Mouse (Mus musculus): ENCODE data around the gene Atxn1.

The Atxn1 gene

DNA sequence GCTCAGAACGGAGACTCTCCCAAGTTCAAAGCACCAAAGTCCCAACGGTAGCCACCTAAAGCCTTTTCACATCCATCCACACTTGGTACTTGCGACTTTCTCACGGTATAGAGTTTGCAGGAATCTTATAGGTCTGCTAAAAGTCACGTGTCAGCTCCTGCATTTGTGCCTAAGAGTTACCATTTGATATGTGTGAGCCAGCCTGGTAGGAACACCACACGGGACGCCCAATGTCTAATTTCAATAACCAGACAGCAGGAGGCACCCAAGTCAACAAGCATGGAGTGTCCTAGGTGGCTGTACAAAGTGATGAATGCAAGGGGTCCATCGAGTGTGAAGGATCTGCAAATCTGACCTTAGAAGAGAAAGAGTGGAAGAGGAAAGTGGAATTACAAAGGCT is 254.8 kb downstream of the Atxn1 start:
- no peak for DNase-seq

DNA sequence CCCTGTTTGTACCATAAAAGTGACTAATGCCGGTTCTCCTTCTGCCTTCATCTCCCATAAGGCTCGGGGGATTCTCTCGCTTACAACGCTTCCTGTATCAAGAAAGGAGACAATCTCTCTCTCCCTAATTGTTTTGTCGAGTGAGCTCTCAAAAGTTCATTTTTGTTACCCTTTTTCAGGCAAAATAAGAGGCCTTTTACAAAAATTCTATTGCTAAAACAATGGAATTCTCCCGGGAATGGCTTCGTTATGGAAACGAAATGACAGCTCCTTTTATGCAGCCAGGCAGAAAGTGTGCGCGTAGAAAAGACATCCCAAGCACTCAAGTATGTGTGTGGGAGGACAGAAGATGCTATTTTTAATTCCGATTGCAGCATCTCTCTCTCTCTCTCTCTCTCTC is 255.4 kb downstream of the Atxn1 start:
- no peak for DNase-seq

DNA sequence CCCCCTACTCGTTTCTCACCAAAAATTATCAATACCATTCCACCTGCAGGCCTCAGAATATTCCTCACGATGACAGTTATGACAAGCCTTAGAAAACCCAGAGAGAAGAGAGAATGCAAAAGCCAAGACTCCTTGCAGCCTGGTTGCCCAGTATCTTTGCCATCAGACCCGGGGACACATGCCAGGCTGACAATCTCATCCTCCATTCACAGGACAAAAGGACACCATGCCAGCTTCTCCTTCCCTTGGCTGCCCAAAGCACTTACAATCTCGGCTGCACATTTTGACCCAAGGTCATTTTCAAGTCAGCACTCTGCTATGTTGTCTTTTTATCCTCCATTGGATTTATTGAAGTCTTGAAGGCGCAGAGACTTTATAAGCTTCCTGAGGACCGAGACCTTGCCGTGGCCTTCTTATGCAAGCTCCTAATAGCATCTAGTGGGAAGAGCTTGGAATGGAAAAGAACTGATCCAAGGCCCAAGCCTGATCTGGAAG is 263.5 kb downstream of the Atxn1 start:
- no peak for DNase-seq

DNA sequence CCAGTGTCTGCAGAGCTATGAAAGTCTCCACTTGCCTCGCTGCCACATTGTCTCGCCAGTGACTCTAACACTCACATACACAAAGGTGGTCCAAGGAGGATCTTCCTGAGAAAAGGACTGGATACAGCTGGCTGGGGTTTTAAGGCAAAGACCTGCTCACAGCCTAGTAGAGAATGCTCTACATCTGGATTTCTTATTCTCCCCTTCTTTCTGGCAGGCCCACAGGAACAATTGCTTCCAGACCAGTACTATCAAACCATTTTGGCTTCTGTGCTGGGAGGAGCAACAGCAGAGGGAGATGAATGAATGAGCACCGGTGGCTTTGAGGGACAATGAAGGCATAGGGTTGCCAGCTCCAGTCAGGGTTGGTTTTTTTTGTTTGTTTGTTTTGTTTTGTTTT is 265.8 kb downstream of the Atxn1 start:
- no peak for DNase-seq

DNA sequence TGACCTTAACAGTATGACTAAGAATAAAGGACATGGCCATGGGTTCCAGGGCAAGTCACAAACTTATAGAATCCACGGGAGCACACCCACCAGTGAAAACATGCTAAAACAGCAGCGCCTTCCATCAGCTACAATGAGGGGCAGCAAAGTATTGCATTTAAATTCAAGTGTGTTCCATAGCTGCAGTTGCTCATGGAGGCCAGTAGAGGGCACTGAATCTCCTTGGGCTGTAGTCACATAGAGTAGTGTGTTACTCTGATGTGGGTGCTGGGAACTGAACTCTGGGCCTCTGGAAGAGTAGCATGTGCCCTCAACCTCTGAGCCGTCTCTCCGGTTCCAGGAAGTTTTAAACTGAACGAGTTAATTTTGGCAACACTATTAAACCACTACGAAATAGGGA is 268.8 kb downstream of the Atxn1 start:
- no peak for DNase-seq

DNA sequence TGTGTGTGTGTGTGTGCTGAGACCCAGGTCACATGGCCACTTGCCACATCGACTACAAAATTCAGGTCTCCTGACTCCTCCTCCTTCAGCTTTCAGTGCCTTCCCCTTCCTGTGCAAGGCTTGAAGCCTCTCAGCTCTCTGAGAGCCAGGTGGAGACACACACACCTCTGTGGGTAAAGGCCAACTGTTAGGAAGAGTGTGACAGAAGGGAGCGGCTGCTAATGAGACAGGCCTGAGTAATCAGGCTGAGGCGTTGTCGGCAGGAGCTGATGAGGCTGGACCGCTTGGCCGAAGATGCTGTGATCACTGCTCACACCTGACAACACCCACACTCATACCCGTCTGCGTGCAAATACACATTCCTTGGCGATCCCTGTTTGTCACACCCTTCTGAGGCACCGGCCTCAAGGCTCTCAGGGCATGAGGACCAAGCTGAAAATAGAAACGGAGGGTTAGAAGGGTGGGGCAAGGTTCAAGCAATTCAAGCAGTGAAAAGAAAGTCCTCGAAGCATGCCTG is 269.8 kb downstream of the Atxn1 start:
- DNase-seq = no peak

DNA sequence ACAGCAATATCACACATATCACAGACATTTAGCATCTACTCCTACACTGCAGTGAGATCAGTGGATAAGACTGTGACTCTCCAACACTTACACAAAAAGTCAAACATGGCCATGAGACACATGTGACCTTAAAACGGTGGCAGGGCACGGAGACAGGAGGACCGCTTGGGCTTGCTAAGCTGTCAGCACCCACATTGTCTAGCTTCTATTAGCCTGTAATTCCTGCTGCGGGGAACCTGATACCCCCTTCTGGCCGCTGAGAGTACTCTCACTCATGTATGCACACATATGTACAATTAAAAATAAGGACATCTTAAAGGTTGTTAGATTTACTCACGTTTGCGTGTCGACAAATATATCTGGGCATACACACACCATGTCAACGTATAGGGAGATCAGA is 270.9 kb downstream of the Atxn1 start:
- DNase-seq = no peak

DNA sequence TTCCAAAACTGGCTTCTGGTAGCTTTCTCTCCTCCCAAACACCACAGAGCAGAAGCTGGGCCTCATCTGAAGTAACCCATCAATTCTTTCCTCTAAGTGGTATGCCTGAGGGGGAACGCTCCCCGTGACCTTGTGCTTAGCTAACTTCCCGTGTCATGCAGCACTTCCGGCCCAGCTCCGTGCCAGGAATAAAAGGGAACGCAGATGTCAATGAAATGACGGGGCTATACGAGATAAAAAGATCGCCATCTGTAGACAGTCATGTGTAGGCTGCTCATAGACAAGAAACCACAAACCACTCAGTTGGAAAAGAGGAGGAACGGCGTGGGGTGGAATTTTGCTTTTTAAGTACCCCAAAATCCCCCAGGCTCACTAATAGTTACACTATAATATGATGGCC is 271.3 kb downstream of the Atxn1 start:
- no peak for DNase-seq

DNA sequence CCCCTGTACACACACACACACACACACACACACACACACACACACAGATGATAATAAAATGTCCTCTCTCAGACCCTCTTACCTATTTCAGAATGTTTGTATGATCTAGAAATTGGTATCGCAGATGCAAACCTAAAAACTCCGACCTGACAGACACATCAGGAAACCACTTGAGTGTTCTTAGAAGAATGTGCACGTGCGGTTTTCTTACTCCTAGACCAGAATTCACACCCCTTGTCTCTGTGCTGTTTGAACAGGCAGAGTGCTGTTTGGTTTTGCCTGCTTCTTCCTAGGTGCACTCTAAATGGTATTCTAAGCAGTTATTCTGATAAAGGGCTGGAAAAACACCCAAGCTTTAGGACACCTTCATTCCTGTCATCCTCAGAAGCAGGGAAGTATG is 271.7 kb downstream of the Atxn1 start:
- DNase-seq = no peak

DNA sequence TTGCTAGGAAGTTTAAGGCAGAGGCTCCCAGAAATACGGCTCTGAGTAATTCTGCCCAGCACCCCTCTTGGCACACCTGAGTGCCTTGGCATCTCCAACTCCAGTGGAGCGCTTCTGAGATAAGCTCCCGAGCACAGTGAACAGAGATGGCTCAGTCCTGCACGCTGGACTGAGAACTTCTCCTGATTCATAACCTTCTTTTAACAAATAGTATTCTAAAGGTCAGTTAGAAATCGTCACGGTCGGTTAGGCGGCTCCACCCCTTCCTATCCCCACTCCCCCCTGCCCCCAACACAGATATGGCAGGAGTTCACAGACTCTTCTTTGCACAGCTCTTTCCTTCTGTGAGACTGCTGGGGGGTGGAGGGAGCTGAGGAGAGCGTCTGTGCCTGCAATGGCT is 272.4 kb downstream of the Atxn1 start:
- DNase-seq = no peak

DNA sequence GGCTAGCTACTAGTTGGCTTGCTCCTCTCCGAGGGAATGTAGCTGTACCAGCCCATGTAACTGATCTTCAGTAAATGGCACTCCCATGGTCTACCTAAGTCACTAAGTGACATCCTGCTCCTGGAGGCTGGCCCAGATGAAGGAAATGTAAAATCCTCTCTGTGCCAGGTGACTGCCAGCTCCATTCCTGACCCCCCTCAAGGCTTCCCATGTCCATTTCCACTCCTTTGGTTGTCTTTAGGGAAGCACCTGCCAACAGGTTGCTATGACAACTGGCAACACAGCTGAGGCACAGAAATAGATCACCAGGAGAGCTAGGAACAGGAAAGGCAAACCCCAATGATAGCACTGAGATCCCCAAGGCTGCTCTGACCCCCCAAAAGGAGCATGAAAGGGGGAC is 274.4 kb downstream of the Atxn1 start:
- no peak for DNase-seq

DNA sequence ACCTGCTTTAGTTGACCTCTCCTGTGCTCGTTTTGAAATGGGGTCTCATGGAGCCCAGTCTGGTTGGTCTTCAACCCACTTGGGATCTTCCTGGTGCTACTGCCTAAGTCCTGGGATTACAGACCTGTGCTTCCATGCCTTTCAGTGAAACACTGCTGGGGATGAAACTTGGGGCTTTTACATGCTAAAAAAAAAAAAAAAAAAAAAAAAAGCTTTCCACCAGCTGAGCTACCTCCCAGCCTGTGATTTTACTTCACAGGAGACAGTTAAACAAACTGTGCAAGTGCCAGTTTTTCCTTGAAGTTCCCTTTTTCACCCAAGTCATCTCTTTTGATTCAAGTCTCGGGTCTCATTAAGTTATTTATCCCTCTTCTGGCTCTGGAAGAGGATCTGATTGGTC is 275.9 kb downstream of the Atxn1 start:
- DNase-seq = no peak

DNA sequence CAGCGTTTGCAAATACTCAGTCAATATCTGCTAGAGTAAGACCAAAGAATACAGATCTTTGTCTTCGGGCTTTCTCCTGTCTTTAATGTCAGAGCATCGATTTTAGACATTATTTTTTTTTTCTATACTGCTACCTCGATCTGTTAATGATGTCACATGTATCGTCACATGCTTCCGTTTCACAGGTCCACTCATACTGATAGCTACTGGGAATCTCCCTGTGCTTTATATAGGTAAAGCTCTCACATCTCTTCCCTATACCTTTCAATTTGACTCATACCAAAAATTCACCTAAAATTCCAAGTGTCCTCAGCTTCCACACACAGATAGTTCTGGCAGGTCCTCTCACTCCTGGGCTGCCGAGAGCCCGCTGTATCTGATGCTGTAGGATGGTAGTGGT is 277.2 kb downstream of the Atxn1 start:
- no peak for DNase-seq

DNA sequence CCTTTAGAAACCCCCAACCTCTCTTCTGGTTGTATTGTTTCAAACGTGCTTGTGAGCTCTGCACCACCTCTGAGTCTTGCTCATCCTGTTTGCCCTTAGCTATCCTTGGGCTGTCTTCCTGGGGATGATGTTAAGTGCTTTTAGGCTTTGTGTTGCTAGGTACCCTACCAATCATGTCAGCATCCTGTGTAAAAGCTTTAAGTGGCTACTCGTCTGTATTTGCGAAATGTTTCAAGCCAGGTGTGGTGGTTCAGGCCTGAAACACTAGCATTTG is 278.6 kb downstream of the Atxn1 start:
- DNase-seq = no peak

DNA sequence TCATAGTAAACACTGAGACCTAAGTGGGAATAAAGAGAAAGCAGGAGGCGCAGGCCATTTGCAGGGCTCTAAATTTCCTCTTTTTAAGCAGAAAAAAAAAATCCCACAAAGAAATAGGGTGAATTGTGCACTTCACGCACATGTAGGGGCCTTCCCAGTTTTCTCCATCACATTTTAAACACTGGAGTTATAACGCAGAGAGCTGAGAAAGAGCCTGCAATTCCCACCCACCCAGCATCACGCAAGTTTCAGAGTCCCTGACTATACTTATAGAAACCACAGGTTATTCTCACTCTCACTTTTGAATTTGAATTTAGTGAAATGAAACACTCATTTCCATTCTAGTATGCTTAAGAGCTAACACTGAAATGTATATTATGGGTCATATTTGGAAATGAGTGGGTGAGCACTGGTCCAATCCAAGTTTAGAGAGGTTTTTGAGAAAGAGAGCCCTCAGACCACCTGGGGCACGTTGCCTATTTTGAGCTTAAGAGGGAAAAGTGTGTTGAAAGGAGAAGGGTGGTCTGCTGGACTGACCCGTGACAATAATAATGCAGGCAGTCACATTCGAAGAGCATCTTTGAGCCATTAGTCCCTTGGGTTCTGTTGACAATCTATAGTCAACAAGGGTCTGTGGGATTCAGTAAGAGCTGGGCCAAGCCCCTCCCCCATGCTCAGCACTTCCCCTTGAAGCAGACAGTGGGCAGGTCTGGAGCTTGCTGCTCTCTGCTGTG is 279.1 kb downstream of the Atxn1 start:
- no peak for DNase-seq

DNA sequence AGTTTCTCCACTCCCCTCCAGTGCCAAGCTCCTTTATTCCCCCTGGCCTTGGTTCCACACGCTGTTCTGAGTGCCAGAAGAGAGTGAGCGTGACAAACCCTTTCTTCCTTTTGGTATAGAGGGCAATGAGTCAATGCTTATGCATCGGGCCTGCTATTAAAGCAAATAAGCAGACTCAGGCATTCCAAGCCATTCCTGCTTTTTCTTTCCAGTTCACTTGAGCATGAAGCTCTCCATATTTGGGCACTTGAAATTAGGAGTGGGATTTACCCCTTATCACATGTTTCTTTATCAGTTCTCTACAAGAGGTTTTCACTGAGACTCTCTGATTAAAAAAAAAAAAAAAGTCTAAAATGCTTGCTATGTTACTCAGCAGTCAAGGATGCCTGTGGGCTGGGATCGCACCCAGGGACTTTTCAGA is 279.9 kb downstream of the Atxn1 start:
- no peak for DNase-seq

DNA sequence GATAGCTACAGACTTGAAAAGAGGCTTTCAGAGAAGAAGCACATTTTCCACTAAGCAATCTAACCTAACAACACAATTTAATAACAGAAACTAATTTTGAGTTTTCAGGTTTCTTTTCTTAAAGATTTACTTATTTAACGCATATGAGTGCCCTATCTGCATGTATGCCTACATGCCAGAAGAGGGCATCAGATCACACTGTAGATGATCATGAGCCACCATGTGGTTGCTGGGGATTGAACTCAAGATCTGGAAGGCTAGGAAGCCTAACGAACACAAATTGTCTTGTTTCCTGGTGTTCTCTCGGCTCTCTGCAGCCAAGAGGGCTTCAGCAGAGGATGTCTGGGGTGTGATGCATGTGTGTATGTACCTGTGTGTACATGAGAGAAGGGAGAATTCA is 280.8 kb downstream of the Atxn1 start:
- no peak for DNase-seq

DNA sequence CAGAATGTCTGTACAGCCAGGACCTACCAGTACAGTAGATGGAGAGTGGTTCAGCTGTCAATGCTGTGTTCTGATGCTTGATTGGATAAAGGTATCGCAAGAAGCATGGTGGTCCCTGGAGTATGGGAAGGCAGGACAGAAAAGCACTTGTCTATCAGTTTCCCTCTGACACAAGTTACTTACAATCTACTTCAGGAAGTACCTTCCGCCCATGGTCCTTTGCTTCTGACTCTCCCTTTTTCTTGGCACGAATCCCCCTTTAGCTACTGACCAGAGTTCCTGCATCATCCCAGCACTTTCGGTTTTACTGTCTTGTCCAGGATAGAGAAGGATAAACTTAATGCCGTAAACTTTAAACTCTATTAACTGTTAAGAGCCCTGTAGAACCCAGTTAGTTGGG is 283.6 kb downstream of the Atxn1 start:
- DNase-seq = no peak

DNA sequence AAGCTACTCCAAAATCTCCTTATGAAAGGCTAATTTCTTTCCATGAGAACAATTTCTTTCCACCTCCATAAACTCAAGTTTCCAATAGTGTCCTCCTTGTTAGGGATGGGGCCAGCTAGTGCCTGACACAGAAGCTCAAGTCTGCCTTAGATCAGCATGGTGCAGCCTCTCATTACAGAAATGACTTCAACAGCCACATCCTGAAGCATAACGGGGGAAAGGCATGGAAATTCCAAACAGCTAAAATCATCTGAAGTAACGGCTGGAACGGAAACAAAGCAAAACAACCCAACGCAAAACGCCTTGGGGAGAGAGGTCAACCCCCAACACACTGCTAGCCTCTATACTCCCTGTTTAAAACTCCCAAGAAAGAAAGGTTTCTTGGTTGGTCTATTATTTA is 284.2 kb downstream of the Atxn1 start:
- DNase-seq = no peak

DNA sequence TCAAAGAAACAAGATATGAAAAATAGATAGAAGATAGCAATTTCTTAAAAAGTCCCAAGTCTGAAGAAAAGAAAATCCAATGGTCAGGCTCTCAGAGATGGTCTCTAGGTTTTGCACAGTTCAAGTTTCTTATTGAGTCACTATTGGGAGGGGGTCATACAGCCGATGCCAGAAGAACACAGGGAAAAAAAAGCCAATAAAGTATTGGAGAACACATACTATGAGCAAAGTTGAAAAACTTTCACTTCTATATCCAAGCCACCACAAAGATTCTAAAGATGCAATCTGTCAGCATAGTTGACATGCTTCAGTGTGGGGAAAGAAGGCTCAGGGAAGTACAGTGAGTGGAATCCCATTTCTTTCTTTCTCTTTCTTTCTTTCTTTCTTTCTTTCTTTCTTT is 285.7 kb downstream of the Atxn1 start:
- no peak for DNase-seq

DNA sequence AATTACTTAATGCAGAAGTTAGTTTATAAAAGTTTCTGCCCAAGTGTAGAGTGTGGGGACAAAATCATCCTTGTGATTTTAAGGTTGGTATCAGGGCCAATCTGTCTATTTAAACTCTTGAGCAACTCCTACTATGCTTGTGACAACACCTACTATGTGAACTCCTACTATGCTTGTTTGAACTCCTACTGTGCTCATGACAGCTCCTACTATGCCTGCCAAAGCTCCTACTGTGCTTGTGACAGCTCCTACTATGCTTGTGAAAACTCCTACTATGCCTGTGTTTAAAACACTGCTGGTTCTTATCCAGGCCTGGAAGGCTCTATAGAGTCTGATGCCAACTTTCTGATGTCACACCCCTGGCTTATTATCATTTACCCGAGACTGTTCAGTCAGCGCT is 292.2 kb downstream of the Atxn1 start:
- no peak for DNase-seq

DNA sequence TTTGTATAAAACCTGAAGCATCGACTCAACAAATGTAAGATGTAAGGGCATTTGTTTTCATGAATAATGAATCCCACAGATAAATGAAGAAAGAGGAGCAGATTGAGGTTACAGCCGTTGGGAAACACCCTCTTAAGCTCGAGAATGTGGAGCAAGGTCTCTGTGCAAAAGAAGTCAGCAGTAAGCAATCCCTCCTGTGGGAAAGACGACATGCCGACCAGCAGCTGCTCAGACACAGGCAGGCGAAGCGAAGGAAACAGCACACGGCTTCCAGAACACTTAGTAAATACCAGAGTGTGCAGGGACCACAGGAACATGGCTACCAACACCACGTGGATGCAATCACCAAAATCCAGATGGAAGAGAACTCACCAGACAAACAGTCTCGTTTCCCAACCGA is 294.8 kb downstream of the Atxn1 start:
- no peak for DNase-seq

DNA sequence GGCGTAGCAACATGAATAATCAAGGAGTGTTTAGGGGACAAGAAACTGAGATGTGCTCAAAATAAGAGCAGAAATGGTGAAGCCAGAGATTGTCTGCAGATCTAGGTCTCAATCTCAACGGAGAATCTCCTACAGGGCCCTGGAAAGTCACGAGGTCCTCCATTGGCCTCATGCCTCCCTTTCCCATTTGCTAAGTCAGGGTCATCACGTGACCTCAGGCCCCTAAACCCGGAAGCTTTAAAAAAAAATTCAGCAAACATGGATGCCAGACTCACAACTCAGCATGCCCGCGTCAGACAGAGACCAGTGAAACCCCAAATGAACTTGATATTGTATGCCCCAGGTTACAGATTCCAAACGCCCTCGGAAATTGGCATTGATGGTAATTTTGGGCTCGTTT is 302.0 kb downstream of the Atxn1 start:
- DNase-seq = no peak

DNA sequence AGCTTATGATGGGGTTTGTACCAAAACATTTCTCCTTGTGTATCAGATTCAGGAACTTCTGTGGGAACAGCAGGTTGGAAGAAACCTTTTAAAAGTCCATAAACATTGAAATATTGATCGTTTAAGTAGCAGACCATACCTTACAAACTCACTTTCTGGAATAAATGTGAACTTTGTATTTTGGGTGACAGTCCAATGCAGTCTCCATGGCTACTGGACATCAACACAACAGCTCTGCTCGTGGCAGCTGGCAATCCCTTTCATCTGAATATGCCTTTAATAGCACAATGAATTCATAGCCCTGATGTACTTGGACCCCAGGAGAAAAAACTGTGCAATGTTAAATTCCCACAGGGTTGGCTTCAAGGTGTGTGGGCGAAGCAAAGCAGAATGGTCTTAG is 302.6 kb downstream of the Atxn1 start:
- DNase-seq = no peak

Measured in right cerebral cortex, postnatal 14 days (tissue).